Mouse (Mus musculus) thymus, postnatal 10 days (tissue): ENCODE measurements around the gene Gm49388.
"Not testable (repeated sequence)": the region's sequence is repeated elsewhere in the genome, so short reads cannot be mapped to it uniquely, and the experiment has no call there.

ENCODE experiments used
- DNase-seq, 2 experiments: peaks; one replicate each; pipeline ENCODE4 v3.0.0; 2021; ENCODE audit warnings: low spot score in 2 of 2

Gene Gm49388

GRCm38 (mm10) chr7:127802313-127802712 lies 16.9 kb downstream of the Gm49388 start:
- DNase-seq, result no peak

- DNase-seq, result no peak
Observed at GRCm38 (mm10) chr7:127808821-127809220, 23.4 kb downstream of the Gm49388 start.

- no peak for DNase-seq
Observed at GRCm38 (mm10) chr7:127809846-127810245, 24.4 kb downstream of the Gm49388 start.

- no peak for DNase-seq
Observed at GRCm38 (mm10) chr7:127810650-127811049, 25.2 kb downstream of the Gm49388 start.

GRCm38 (mm10) chr7:127811240-127811639 lies 25.8 kb downstream of the Gm49388 start:
- no peak for DNase-seq

- no peak for DNase-seq
Observed at GRCm38 (mm10) chr7:127812292-127812691, 26.9 kb downstream of the Gm49388 start.

GRCm38 (mm10) chr7:127813821-127814220 lies 28.4 kb downstream of the Gm49388 start:
- no peak for DNase-seq

GRCm38 (mm10) chr7:127814241-127814921 lies 29.0 kb downstream of the Gm49388 start:
- DNase-seq, result no peak

- no peak for DNase-seq
Observed at GRCm38 (mm10) chr7:127815116-127815665, 29.8 kb downstream of the Gm49388 start.

- DNase-seq, result peak; percentile 55 to 62
Observed at GRCm38 (mm10) chr7:127815954-127816821, 30.8 kb downstream of the Gm49388 start.

- no peak for DNase-seq
Observed at GRCm38 (mm10) chr7:127817053-127817452, 31.6 kb downstream of the Gm49388 start.

- DNase-seq, result no peak
Observed at GRCm38 (mm10) chr7:127817776-127818175, 32.4 kb downstream of the Gm49388 start.

- no peak for DNase-seq
Observed at GRCm38 (mm10) chr7:127820836-127821509, 35.6 kb downstream of the Gm49388 start.

- DNase-seq, result no peak
Observed at GRCm38 (mm10) chr7:127822494-127822893, 37.1 kb downstream of the Gm49388 start.

- no peak for DNase-seq
Observed at GRCm38 (mm10) chr7:127823236-127824171, 38.1 kb downstream of the Gm49388 start.

GRCm38 (mm10) chr7:127824176-127824871 lies 38.9 kb downstream of the Gm49388 start, which contains the start of the genes Stx4a and Stx1b:
Gene Stx4a (plus strand): TSS chr7:127824294.
Gene Stx1b (minus strand): TSS chr7:127824549.
- DNase-seq, result no peak

- DNase-seq, result no peak
Observed at GRCm38 (mm10) chr7:127835550-127835949, 50.1 kb downstream of the Gm49388 start.

GRCm38 (mm10) chr7:127837473-127837872 lies 52.1 kb downstream of the Gm49388 start:
- no peak for DNase-seq

GRCm38 (mm10) chr7:127837878-127838277 lies 52.5 kb downstream of the Gm49388 start:
- not testable (repeated sequence) for DNase-seq

GRCm38 (mm10) chr7:127840031-127840430 lies 54.6 kb downstream of the Gm49388 start:
- not testable (repeated sequence) for DNase-seq
